Mouse (Mus musculus): ENCODE measurements around the gene Gm9747. TPM values are rescaled to one million over a fixed set of nuclear protein-coding genes. Genes with fewer than 3 reads are reported as not detected.

Gm9747 gene
- polyA plus RNA-seq, 1 experiment from 2014 or later: 33.4 TPM

DNA sequence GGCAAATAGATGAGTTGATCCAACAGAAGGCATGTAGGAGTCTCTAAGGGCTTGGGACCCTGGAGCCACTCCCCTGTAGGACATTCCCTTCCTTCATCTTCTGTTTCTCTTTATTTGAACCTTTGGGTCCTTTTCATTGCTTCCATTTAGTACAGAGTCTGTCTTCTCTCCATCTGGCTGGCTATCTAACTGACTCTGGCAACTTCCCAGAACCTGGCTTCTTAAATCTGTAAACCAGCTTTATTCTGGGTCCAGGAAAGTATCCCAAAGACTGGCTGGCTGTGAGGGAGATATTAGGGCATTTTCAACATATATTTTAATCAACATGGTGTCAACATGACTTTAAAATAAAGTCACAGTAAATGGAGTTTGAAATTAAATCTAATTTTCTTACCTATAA is 4.1 kb upstream of the Gm9747 start:
- H3K9me3 ChIP-seq: no peaks in the 10 kb centered on the region
- H3K4me2 ChIP-seq: no peak overlapping the region
- no peak overlapping the region for H3K9ac ChIP-seq
- H3K36me3 ChIP-seq: peaks cover 19% of the 10 kb centered on the region
- no peak overlapping the region for H3K4me3 ChIP-seq
- H3K4me1 ChIP-seq: no peaks in the 10 kb centered on the region
- H3K27me3 ChIP-seq (replicated peaks): no peaks in the 10 kb centered on the region
- ATAC-seq (ENCODE audit: extremely low read depth, insufficient number of reproducible peaks, low FRiP score, low TSS enrichment): no peak
- no peak overlapping the region for H3K27ac ChIP-seq (replicated peaks)

DNA sequence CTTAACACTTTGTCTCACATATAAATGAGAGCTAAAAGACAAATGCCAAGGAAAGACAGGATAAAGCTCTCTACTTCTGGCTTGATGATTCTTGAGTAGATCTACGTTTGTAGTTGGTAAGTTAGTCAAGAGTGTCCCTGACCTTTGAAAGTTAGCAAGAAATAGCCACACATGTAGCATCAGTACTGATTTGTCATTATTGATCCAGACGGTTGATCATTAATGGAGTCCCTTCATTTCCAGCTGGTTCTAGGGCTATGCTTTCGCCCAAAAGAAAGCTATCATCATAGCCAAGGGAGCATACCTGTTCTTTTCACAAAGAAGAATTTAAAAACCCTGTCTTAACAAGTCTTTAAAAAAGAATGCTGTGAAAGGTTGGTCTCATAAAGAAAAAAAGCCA is 1.7 kb downstream of the Gm9747 start:
- peaks cover 9% of the 10 kb centered on the region for H3K4me1 ChIP-seq
- no peak overlapping the region for H3K4me3 ChIP-seq
- peaks cover 56% of the 10 kb centered on the region for H3K36me3 ChIP-seq
- H3K27me3 ChIP-seq (replicated peaks): no peaks in the 10 kb centered on the region
- H3K9me3 ChIP-seq: no peaks in the 10 kb centered on the region
- ATAC-seq (ENCODE audit: extremely low read depth, insufficient number of reproducible peaks, low FRiP score, low TSS enrichment): no peak
- WGBS: 85% methylated on average over 3 of the region's 3 CpGs
- no peak overlapping the region for H3K9ac ChIP-seq
- H3K4me2 ChIP-seq: no peak overlapping the region
- no peak overlapping the region for H3K27ac ChIP-seq (replicated peaks)

- H3K27ac ChIP-seq (replicated peaks): no peak overlapping the region
- H3K9ac ChIP-seq: no peak overlapping the region
- no peak overlapping the region for H3K4me2 ChIP-seq
- H3K4me3 ChIP-seq: no peak overlapping the region
- 84% methylated on average over 3 of the region's 3 CpGs for WGBS
- ATAC-seq (ENCODE audit: extremely low read depth, insufficient number of reproducible peaks, low FRiP score, low TSS enrichment): no peak
- peaks cover 18% of the 10 kb centered on the region for H3K4me1 ChIP-seq
- peaks cover 56% of the 10 kb centered on the region for H3K36me3 ChIP-seq
- H3K9me3 ChIP-seq: no peaks in the 10 kb centered on the region
- H3K27me3 ChIP-seq (replicated peaks): no peaks in the 10 kb centered on the region
Observed at GRCm38 (mm10) chr1:82235455-82236104, 2.7 kb downstream of the Gm9747 start.

- Histone ChIP-seq H3K4me2 (no peak overlapping the region), H3K36me3 (peaks cover 42% of the 10 kb centered on the region), H3K9ac (no peak overlapping the region), H3K9me3 (no peaks in the 10 kb centered on the region), H3K4me1 (peaks cover 42% of the 10 kb centered on the region), H3K27ac (replicated peaks) (no peak overlapping the region), H3K4me3 (no peak overlapping the region), H3K27me3 (replicated peaks) (no peaks in the 10 kb centered on the region)
- no peak for ATAC-seq (ENCODE audit: extremely low read depth, insufficient number of reproducible peaks, low FRiP score, low TSS enrichment)
- 76% methylated on average over 4 of the region's 4 CpGs for WGBS
Observed at GRCm38 (mm10) chr1:82238245-82238644, 5.3 kb downstream of the Gm9747 start.

DNA sequence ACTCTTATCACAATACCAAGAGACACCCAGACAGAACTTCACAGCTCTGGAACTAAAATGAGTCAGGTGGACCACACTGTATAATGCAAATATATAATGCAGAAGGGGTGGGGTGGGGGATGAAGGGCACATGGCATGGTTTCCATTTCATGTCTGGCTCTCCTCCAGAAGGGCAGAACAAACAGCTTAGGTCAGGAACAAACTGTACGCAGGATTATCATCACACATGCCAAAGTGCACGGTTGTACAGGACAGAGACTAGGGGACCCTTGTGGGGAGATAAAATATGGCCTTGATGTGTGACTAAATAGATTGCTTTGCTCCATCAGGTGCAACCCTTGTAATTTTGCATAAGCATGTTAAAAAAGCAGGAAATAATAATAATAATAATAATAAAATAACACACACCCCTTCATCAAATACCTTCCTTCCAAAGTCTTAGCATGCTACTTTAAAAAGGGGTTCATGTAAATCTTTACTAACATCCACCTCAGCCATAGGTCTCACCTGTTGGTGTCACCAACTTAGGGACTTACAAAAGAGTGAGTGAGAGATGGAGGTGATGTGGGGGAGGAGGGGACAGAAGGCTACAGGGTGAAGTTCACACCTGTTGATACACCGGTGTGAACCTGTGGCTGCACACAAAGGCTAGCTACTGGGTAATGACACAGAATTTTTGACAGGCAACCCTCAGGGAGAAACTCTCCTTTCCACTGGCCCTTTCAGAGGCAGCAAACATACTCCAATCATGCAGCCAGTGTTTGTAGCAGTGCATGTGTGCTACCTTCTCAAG is 6.7 kb downstream of the Gm9747 start:
- peak overlapping the region; percentile 55 for H3K27ac ChIP-seq (replicated peaks)

GRCm38 (mm10) chr1:82243260-82243825 is 10.4 kb downstream of the Gm9747 start:
- 76% methylated on average over 6 of the region's 6 CpGs for WGBS
- Histone ChIP-seq H3K9ac (no peak overlapping the region), H3K4me1 (peaks cover 68% of the 10 kb centered on the region), H3K9me3 (no peaks in the 10 kb centered on the region), H3K27me3 (replicated peaks) (no peaks in the 10 kb centered on the region), H3K4me3 (no peak overlapping the region), H3K4me2 (no peak overlapping the region), H3K27ac (replicated peaks) (no peak overlapping the region), H3K36me3 (peaks cover 7% of the 10 kb centered on the region)
- no peak for ATAC-seq (ENCODE audit: extremely low read depth, insufficient number of reproducible peaks, low FRiP score, low TSS enrichment)

More for the DNA sequence above, 6.7 kb downstream of the Gm9747 start:
- Histone ChIP-seq H3K27me3 (replicated peaks) (no peaks in the 10 kb centered on the region), H3K4me2 (no peak overlapping the region), H3K36me3 (peaks cover 29% of the 10 kb centered on the region), H3K4me1 (peaks cover 47% of the 10 kb centered on the region), H3K9me3 (no peaks in the 10 kb centered on the region), H3K4me3 (no peak overlapping the region), H3K9ac (no peak overlapping the region)
- no peak for ATAC-seq (ENCODE audit: extremely low read depth, insufficient number of reproducible peaks, low FRiP score, low TSS enrichment)
- WGBS: 47% methylated on average over 3 of the region's 3 CpGs

DNA sequence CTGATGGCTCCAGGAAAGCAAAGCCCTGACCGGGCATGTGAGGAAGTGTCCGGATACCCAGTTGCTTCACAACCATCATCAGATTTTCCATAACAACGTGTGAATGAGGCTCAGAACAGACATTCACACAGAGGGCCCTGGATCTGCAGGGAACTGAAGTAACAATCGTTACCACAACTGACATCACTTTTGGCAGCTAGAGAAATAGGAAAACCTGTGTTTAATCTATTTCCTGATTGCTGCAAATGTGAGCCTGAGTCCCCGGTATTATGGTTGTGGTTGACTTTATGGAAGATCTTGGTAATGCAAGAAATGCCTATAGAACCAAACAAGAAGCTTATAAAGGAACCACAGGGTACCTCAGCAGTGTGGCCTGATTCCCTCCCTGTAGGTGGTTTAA is 12.1 kb downstream of the Gm9747 start:
- ATAC-seq (ENCODE audit: extremely low read depth, insufficient number of reproducible peaks, low FRiP score, low TSS enrichment): no peak

DNA sequence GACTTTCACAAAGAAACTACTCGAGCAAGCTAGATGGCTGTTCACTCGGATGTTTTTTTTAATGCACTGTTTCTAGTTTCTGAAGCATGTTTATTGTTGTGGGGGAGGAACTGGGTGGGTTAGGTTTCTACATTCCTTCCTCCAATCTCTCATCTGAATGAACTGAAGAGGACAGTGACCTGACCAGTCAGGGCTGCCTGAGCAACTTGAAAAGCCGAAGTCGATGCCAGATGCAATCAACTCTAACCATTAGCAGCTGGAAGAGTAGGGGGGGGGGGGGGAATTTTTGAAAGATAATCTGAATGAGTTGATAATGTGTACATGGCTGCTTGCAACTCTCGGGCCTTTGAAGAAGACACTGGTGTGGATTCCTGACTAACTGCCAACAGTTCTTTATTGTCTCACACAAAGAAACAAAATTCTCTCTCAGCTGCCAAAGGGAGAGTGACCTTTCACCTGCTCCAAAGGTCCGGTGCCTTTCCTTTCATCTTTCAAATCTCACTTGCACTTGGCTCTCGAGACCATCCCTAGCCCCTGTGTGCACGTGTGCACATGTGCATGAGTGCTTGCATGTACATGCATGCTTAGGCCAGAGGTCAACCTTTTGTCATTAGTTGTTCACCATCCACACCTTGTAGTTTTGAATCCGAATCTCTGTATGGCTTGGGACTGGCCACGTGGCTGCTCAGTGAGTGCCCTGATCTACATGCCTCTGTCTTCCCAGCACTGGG is 14.5 kb downstream of the Gm9747 start:
- Histone ChIP-seq H3K9me3 (no peaks in the 10 kb centered on the region), H3K27me3 (replicated peaks) (no peaks in the 10 kb centered on the region), H3K27ac (replicated peaks) (no peak overlapping the region; the same call in 1 of the 2 replicates), H3K9ac (no peak overlapping the region), H3K4me2 (no peak overlapping the region), H3K36me3 (peaks cover 10% of the 10 kb centered on the region), H3K4me1 (peaks cover 45% of the 10 kb centered on the region), H3K4me3 (no peak overlapping the region)
- ATAC-seq (ENCODE audit: extremely low read depth, insufficient number of reproducible peaks, low FRiP score, low TSS enrichment): no peak
- WGBS: 49% methylated on average over 10 of the region's 10 CpGs

More for the DNA sequence above, 12.1 kb downstream of the Gm9747 start:
- peaks cover 10% of the 10 kb centered on the region for H3K36me3 ChIP-seq
- H3K27me3 ChIP-seq (replicated peaks): no peaks in the 10 kb centered on the region
- no peak overlapping the region; the same call in 1 of the 2 replicates for H3K27ac ChIP-seq (replicated peaks)
- 49% methylated on average over 5 of the region's 5 CpGs for WGBS
- no peak overlapping the region for H3K4me2 ChIP-seq
- H3K9me3 ChIP-seq: no peaks in the 10 kb centered on the region
- no peak overlapping the region for H3K9ac ChIP-seq
- H3K4me1 ChIP-seq: peaks cover 56% of the 10 kb centered on the region
- H3K4me3 ChIP-seq: no peak overlapping the region

- H3K9me3 ChIP-seq: no peaks in the 10 kb centered on the region
- peaks cover 27% of the 10 kb centered on the region for H3K36me3 ChIP-seq
- H3K9ac ChIP-seq: no peak overlapping the region
- H3K4me2 ChIP-seq: no peak overlapping the region
- peaks cover 41% of the 10 kb centered on the region for H3K4me1 ChIP-seq
- ATAC-seq (ENCODE audit: extremely low read depth, insufficient number of reproducible peaks, low FRiP score, low TSS enrichment): no peak
- 76% methylated on average over 9 of the region's 9 CpGs for WGBS
- no peak overlapping the region for H3K27ac ChIP-seq (replicated peaks)
- H3K4me3 ChIP-seq: no peak overlapping the region
- H3K27me3 ChIP-seq (replicated peaks): no peaks in the 10 kb centered on the region
Observed at GRCm38 (mm10) chr1:82253789-82254445, 21.0 kb downstream of the Gm9747 start.

DNA sequence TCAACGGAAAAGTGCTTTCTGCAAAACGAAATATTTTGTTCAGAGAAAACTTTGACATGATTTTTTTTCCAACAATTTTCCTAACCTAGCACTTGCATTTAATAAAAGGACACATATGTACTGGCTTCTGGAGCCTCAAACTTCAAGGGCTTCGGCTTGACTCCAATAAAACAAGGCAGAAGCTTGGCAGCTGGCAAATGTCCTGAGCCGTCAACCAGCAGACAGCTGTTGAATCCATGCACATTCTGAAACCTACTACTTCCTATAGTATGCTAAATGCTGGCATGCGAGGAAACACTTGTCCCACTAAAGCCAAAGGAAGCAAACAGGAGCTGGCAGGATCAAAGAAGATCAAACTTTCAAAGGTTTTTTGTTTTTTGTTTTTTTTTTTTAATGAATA is 24.5 kb downstream of the Gm9747 start:
- H3K27ac ChIP-seq (replicated peaks): 0 out of 2 replicates have a peak overlapping the region, but pooled peaks have one; percentile 13
- ATAC-seq (ENCODE audit: extremely low read depth, insufficient number of reproducible peaks, low FRiP score, low TSS enrichment): no peak
- peaks cover 59% of the 10 kb centered on the region for H3K4me1 ChIP-seq
- WGBS: 37% methylated on average over 5 of the region's 5 CpGs
- H3K4me3 ChIP-seq: no peak overlapping the region
- H3K36me3 ChIP-seq: peaks cover 22% of the 10 kb centered on the region
- H3K27me3 ChIP-seq (replicated peaks): no peaks in the 10 kb centered on the region
- H3K4me2 ChIP-seq: no peak overlapping the region
- H3K9ac ChIP-seq: no peak overlapping the region
- H3K9me3 ChIP-seq: no peaks in the 10 kb centered on the region

DNA sequence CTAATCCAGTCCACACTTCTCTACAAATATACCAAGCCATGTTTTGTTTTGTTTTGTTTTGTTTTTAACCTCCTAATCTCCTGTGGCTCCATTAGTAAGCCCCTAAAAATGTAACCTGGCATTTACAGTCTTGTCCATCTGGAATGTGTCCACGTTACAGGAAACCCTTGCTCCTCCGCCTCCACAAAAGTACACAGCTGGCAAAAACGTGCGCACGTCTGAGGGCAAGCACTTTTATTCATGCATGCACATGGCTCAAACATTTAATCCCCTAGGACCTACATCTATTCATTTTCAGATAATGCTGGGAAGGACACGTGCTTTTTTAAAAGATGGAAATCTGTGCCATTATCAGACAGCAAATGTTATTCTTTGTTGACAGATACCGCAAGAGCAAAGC is 25.4 kb downstream of the Gm9747 start:
- Histone ChIP-seq H3K4me2 (no peak overlapping the region), H3K9me3 (no peaks in the 10 kb centered on the region), H3K27me3 (replicated peaks) (no peaks in the 10 kb centered on the region), H3K36me3 (peaks cover 19% of the 10 kb centered on the region), H3K9ac (no peak overlapping the region), H3K4me3 (no peak overlapping the region), H3K27ac (replicated peaks) (peak overlapping the region; percentile 39; the same call in 1 of the 2 replicates), H3K4me1 (peaks cover 57% of the 10 kb centered on the region)
- no peak for ATAC-seq (ENCODE audit: extremely low read depth, insufficient number of reproducible peaks, low FRiP score, low TSS enrichment)
- WGBS: 48% methylated on average over 7 of the region's 7 CpGs

All from heart, embryonic 13.5 days (tissue).